Mouse (Mus musculus) embryonic facial prominence, embryonic 12.5 days (tissue): Measurements from ENCODE around the gene Map9. TPM values are rescaled to one million over a fixed set of nuclear protein-coding genes. Genes with fewer than 3 reads are reported as not detected.
"Not testable (repeated sequence)": the region's sequence is repeated elsewhere in the genome, so short reads cannot be mapped to it uniquely, and the experiment has no call there.

Source experiments
- ATAC-seq: fragments of 200-750 bp; cut with Nextera tagmentation; 2 replicates; pipeline ENCODE4 v1.8.0; 2017; ENCODE audit not compliant: insufficient number of reproducible peaks, insufficient read depth, low FRiP score, low TSS enrichment
- H3K27ac ChIP-seq: fragments of 300-500 bp; sonication (generic); 2 replicates; pipeline ENCODE4 v1.5.1; 2016; ENCODE audit warnings: mild to moderate bottlenecking
- H3K27me3 ChIP-seq: fragments of 300-500 bp; sonication (generic); 2 replicates; pipeline ENCODE4 v1.6.1; 2016; ENCODE audit warnings: mild to moderate bottlenecking, moderate library complexity
- H3K36me3 ChIP-seq: fragments of 300-500 bp; sonication (generic); 2 replicates; pipeline ENCODE4 v1.6.1; 2016; ENCODE audit warnings: mild to moderate bottlenecking
- H3K4me1 ChIP-seq: fragments of 300-500 bp; sonication (generic); 2 replicates; pipeline ENCODE4 v1.6.1; 2016
- H3K4me2 ChIP-seq: fragments of 300-500 bp; sonication (generic); replicated peaks from 2 replicates; pipeline ENCODE4 v1.6.1; 2016; ENCODE audit warnings: mild to moderate bottlenecking, moderate library complexity
- H3K4me3 ChIP-seq: fragments of 300-500 bp; sonication (generic); 2 replicates; pipeline ENCODE4 v1.5.1; 2016; ENCODE audit warnings: mild to moderate bottlenecking
- H3K9ac ChIP-seq: fragments of 300-500 bp; sonication (generic); 2 replicates; pipeline ENCODE4 v1.6.1; 2016; ENCODE audit warnings: mild to moderate bottlenecking, moderate library complexity
- H3K9me3 ChIP-seq: fragments of 300-500 bp; sonication (generic); 2 replicates; pipeline ENCODE4 v1.6.1; 2016; ENCODE audit warnings: mild to moderate bottlenecking, moderate library complexity
- WGBS: fragments of 180-500 bp; shearing (Covaris S2); methylation state at CpG from one replicate; pipeline ENCODE4 v1.1.7; 2016; 5-methylcytosine and 5-hydroxymethylcytosine counted together
- polyA plus RNA-seq: library from polyadenylated mRNA; unstranded; fragments of >200 nt; fragmentation: Nextera tagmentation; extraction: Ambion mirVana; gene quantifications from 2 replicates; pipeline ENCODE4 v1.2.1, GENCODE M21; 2016

Map9 gene
- polyA plus RNA-seq, 1 experiment from 2014 or later = 10.2 TPM

DNA sequence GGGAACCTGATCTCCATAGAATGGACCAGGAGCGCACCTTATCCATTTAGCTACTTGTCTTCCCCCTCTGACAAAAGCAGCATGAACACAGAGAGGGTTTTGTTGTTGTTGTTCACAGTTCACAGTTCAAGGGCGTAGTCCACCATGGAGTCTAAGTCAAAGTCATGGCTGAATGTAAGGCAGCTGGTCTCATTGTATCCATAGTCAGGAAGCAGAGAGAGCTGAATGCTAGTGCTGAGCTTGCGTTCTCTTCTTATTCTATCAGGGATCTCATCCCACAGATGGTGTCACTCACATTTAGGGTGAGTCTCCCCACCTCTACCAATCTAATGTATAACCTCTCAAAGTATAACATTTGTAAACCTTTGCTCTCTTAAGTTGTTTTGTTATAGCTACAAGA, 60.1 kb downstream of the Map9 start:
- Histone ChIP-seq H3K36me3 (no peaks in the 10 kb centered on the region), H3K4me2 (no peak overlapping the region), H3K27me3 (no peaks in the 10 kb centered on the region), H3K9ac (no peak overlapping the region), H3K27ac (no peak overlapping the region), H3K9me3 (no peaks in the 10 kb centered on the region), H3K4me1 (no peaks in the 10 kb centered on the region), H3K4me3 (no peak overlapping the region)
- WGBS = 89% methylated on average over 3 of the region's 3 CpGs
- ATAC-seq = no peak

DNA sequence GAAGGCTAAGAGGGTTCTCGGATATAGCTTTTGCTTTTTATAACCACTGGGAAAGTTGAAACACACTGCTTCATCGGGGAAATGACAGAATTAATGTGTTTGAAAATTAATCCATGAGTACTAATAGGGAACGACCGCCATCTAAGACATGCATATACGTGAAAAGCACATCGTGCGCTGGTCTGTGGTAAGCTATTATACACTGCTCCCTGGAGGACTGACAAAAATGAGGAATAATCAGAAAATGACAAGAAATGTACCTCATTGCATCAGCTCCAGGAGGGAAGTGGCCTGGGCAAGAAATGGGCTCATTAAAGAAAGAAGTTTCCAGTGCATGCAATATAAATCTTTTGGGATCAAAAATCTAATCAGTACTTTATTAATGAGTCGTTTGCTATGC, 77.5 kb downstream of the Map9 start:
- Histone ChIP-seq H3K27ac (no peak overlapping the region), H3K9ac (no peak overlapping the region), H3K4me3 (no peak overlapping the region), H3K9me3 (no peaks in the 10 kb centered on the region), H3K27me3 (no peaks in the 10 kb centered on the region), H3K4me1 (no peaks in the 10 kb centered on the region), H3K36me3 (no peaks in the 10 kb centered on the region), H3K4me2 (no peak overlapping the region)
- 81% methylated on average over 8 of the region's 8 CpGs for WGBS
- ATAC-seq = no peak

DNA sequence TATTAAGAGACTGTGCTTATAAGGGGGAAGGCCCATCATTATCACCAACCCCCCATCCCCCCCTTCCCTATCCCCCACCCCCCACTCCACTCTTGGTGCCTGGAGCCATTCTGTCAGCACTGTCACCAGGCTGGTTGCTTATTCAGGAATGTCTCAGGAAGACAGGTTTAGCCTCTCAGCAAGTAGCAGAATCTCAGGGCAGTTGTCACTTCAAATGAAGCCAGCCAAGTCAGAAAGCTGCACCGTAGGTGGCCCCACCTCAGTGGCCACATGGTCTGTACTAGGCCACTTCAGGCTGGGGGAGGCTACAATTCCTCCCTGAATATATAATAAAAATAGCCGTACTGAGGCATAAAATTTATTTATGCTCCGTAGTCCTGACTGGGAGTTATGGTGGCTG, 83.1 kb downstream of the Map9 start:
- 41% methylated on average over 3 of the region's 3 CpGs for WGBS
- no peak overlapping the region for H3K9ac ChIP-seq
- no peaks in the 10 kb centered on the region for H3K36me3 ChIP-seq
- H3K27ac ChIP-seq = no peak overlapping the region
- ATAC-seq = no peak
- no peak overlapping the region for H3K4me3 ChIP-seq
- H3K4me2 ChIP-seq = no peak overlapping the region
- H3K27me3 ChIP-seq = no peaks in the 10 kb centered on the region
- H3K4me1 ChIP-seq = no peaks in the 10 kb centered on the region
- H3K9me3 ChIP-seq = no peaks in the 10 kb centered on the region

DNA sequence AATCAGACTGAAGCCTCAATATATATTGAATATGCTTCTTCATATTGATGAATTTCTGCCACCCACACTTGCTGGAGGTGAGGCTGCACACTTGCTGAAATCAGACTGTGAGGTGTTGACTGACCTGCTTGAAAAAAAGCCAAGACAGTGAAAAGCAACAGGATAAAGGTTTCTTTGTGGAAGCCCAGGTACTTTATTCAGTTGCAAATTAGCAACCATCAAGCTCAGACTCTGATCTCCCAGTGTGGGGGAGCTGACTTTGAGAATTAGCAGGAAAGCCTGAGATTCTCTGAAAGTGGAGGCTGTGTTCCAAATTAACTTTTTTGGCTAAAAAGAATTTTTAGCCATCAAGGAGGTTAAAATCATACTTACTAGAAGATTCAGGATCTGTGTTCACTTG, 83.8 kb downstream of the Map9 start:
- not testable (repeated sequence) for H3K4me1 ChIP-seq, H3K27ac ChIP-seq, ATAC-seq, H3K4me3 ChIP-seq, H3K27me3 ChIP-seq, H3K36me3 ChIP-seq, H3K9me3 ChIP-seq, H3K9ac ChIP-seq, H3K4me2 ChIP-seq

Other genes starting within 250 kb of the Map9 start
- gene Gucy1a1, start 212.3 kb upstream of the Map9 start, polyA plus RNA-seq = 5.3 and 6.3 TPM in 2 replicates
- gene Npy2r, start 190.0 kb downstream of the Map9 start, polyA plus RNA-seq = 0.15 and 0.33 TPM in 2 replicates